11 mouse cellular contexts compared by ENCODE assay signal in genomic region chr4:52985216-52985615, GRCm38 (mm10). TPM values are rescaled to one million over a fixed set of nuclear protein-coding genes. Genes with fewer than 3 reads are reported as not detected.
DNase-seq lines count a peak whose midpoint lies in the region; ATAC-seq and TF ChIP-seq lines count a peak whose summit lies in the region.
"Had no signal": no experiment of that assay in that cellular context is flagged by ENCODE, and none has a peak within 500 bp of the region (broad histone marks: within the 10 kb centered on the region; RNA-seq: fewer than 3 reads in every experiment).

No protein-coding gene starts in this region.

- peak; percentile 66 for TF ChIP-seq CTCF in intestine, postnatal 0 days (IDR thresholded peaks at IDR 0.05; ENCODE audit: low read depth)
- no peak for TF ChIP-seq CTCF in thymus, adult 2 months (IDR thresholded peaks at IDR 0.05; ENCODE audit: borderline replicate concordance, control insufficient read depth, extremely low read depth, insufficient read depth, low read length, poor library complexity)

- peak; percentile 4 for DNase-seq in thymus, postnatal 14 days
- DNase-seq in thymus, adult 2 months, result no peak
- no peak for DNase-seq in gastrocnemius, postnatal 25 days
- no peak for DNase-seq in gastrocnemius, postnatal 10 days

- 64% methylated on average over 2 of the region's 2 CpGs for WGBS in intestine, postnatal 0 days
- 55% methylated on average over 2 of the region's 2 CpGs for WGBS in intestine, embryonic 16.5 days
- WGBS in thymus, adult 2 months, result 78% methylated on average over 2 of the region's 2 CpGs
- WGBS in hindbrain, embryonic 15.5 days, result 63% methylated on average over 2 of the region's 2 CpGs

- H3K36me3 ChIP-seq in intestine, postnatal 0 days (ENCODE audit: control insufficient read depth, insufficient read depth), result no peaks in the 10 kb centered on the region
- no peaks in the 10 kb centered on the region for H3K36me3 ChIP-seq in intestine, embryonic 16.5 days (ENCODE audit: control insufficient read depth, insufficient read depth, low read length)
- no peaks in the 10 kb centered on the region for H3K36me3 ChIP-seq in thymus, adult 2 months (ENCODE audit: control insufficient read depth, insufficient read depth, low read length)
- H3K36me3 ChIP-seq in hindbrain, embryonic 15.5 days, result no peaks in the 10 kb centered on the region

- no peak for ATAC-seq in intestine, postnatal 0 days
- ATAC-seq in intestine, embryonic 16.5 days, result no peak
- 0 out of 2 replicates have a peak, but pooled peaks have one; percentile 48 for ATAC-seq in hindbrain, embryonic 15.5 days (ENCODE audit: low FRiP score, low read depth)
- ATAC-seq in monocyte, adult 5-6 weeks (replicated peaks; ENCODE audit: insufficient number of reproducible peaks, low FRiP score, low TSS enrichment, poor library complexity, severe bottlenecking), result no peak

- H3K9ac ChIP-seq in intestine, postnatal 0 days (ENCODE audit: low read depth, low read length), result no peak overlapping the region
- no peak overlapping the region for H3K9ac ChIP-seq in intestine, embryonic 16.5 days (ENCODE audit: low read depth, low read length)
- no peak overlapping the region for H3K9ac ChIP-seq in hindbrain, embryonic 15.5 days

- no peaks in the 10 kb centered on the region for H3K27me3 ChIP-seq in intestine, postnatal 0 days (replicated peaks; ENCODE audit: control insufficient read depth, insufficient read depth, low read length)
- no peaks in the 10 kb centered on the region for H3K27me3 ChIP-seq in intestine, embryonic 16.5 days (replicated peaks; ENCODE audit: control insufficient read depth, insufficient read depth, low read length)
- no peaks in the 10 kb centered on the region for H3K27me3 ChIP-seq in thymus, adult 2 months (ENCODE audit: control insufficient read depth, insufficient read depth, low read length)
- no peaks in the 10 kb centered on the region for H3K27me3 ChIP-seq in hindbrain, embryonic 15.5 days

- no peaks in the 10 kb centered on the region for H3K9me3 ChIP-seq in intestine, postnatal 0 days (ENCODE audit: control insufficient read depth)
- H3K9me3 ChIP-seq in intestine, embryonic 16.5 days (ENCODE audit: control insufficient read depth, low read length), result no peaks in the 10 kb centered on the region
- H3K9me3 ChIP-seq in hindbrain, embryonic 15.5 days, result no peaks in the 10 kb centered on the region

- no peak overlapping the region for H3K27ac ChIP-seq in intestine, postnatal 0 days (ENCODE audit: low read depth, low read length)
- no peak overlapping the region for H3K27ac ChIP-seq in intestine, embryonic 16.5 days (ENCODE audit: low read length)
- H3K27ac ChIP-seq in thymus, adult 2 months (ENCODE audit: control insufficient read depth, insufficient read depth, low read length), result no peak overlapping the region
- H3K27ac ChIP-seq in hindbrain, embryonic 15.5 days (replicated peaks), result no peak overlapping the region

- no peak for TF ChIP-seq POLR2A in thymus, adult 2 months (IDR thresholded peaks at IDR 0.05; ENCODE audit: control insufficient read depth, extremely low read depth, insufficient read depth, low read length, poor library complexity)

- no peaks in the 10 kb centered on the region; the same call in 1 of the 2 replicates for H3K4me1 ChIP-seq in intestine, postnatal 0 days (replicated peaks; ENCODE audit: control insufficient read depth, insufficient read depth, low read length)
- no peaks in the 10 kb centered on the region for H3K4me1 ChIP-seq in intestine, embryonic 16.5 days (ENCODE audit: control insufficient read depth, insufficient read depth, low read length)
- no peaks in the 10 kb centered on the region for H3K4me1 ChIP-seq in thymus, adult 2 months (replicated peaks; ENCODE audit: control insufficient read depth, insufficient read depth, low read length)
- H3K4me1 ChIP-seq in hindbrain, embryonic 15.5 days (replicated peaks), result 0 out of 2 replicates have a peak, but pooled peaks cover 3% of the 10 kb centered on the region

- H3K4me3 ChIP-seq in intestine, postnatal 0 days (ENCODE audit: low read depth, low read length), result no peak overlapping the region
- H3K4me3 ChIP-seq in intestine, embryonic 16.5 days (ENCODE audit: low read length), result no peak overlapping the region
- no peak overlapping the region for H3K4me3 ChIP-seq in thymus, adult 2 months (ENCODE audit: control insufficient read depth, insufficient read depth, low read length)
- H3K4me3 ChIP-seq in hindbrain, embryonic 15.5 days, result no peak overlapping the region

- no peak overlapping the region for H3K4me2 ChIP-seq in intestine, postnatal 0 days (replicated peaks; ENCODE audit: low read depth)
- H3K4me2 ChIP-seq in intestine, embryonic 16.5 days (ENCODE audit: low read depth, low read length), result no peak overlapping the region
- H3K4me2 ChIP-seq in hindbrain, embryonic 15.5 days, result no peak overlapping the region

RNA-seq across cellular contexts. Expression of gene Nipsnap3a, which starts 3.9 kb away (rescaled TPM):
- polyA plus RNA-seq in intestine, postnatal 0 days (2015; fragmentation: Nextera tagmentation; extraction: Ambion mirVana), result not detected in 2 replicates
- not detected in 2 replicates for polyA plus RNA-seq in intestine, embryonic 16.5 days (2015; fragmentation: Nextera tagmentation; extraction: Ambion mirVana)
- not detected in 2 replicates for polyA plus RNA-seq in thymus, adult 2 months (2012; rRNA removed)
- polyA plus RNA-seq in hindbrain, embryonic 15.5 days (2015; fragmentation: Nextera tagmentation; extraction: Ambion mirVana), result not detected in 2 replicates
- not detected in 3 replicates for total RNA-seq in monocyte, adult 5-6 weeks (2017)
- not detected for total RNA-seq in gastrocnemius, postnatal 25 days (2021)
- not detected for total RNA-seq in gastrocnemius, postnatal 10 days (2021)
- total RNA-seq: adrenal gland, postnatal 4 days had no signal
- polyA plus RNA-seq: heart, embryonic 14.5 days had no signal

RNA-seq across cellular contexts. Expression of gene Olfr270, which starts 20.9 kb away (rescaled TPM):
- not detected in 2 replicates for polyA plus RNA-seq in intestine, postnatal 0 days (2015; fragmentation: Nextera tagmentation; extraction: Ambion mirVana)
- polyA plus RNA-seq in intestine, embryonic 16.5 days (2015; fragmentation: Nextera tagmentation; extraction: Ambion mirVana), result not detected in 2 replicates
- polyA plus RNA-seq in thymus, adult 2 months (2012; rRNA removed), result not detected in 2 replicates
- not detected in 2 replicates for polyA plus RNA-seq in hindbrain, embryonic 15.5 days (2015; fragmentation: Nextera tagmentation; extraction: Ambion mirVana)
- not detected in 3 replicates for total RNA-seq in monocyte, adult 5-6 weeks (2017)
- total RNA-seq in gastrocnemius, postnatal 25 days (2021), result not detected
- not detected for total RNA-seq in gastrocnemius, postnatal 10 days (2021)
- total RNA-seq: adrenal gland, postnatal 4 days had no signal
- polyA plus RNA-seq: heart, embryonic 14.5 days; testis, adult 2 months had no signal

RNA-seq across cellular contexts. Expression of gene Nipsnap3b, which starts 26.5 kb away (rescaled TPM):
- 192 and 196 TPM in 2 replicates for polyA plus RNA-seq in intestine, postnatal 0 days (2015; fragmentation: Nextera tagmentation; extraction: Ambion mirVana)
- 146 and 162 TPM in 2 replicates for polyA plus RNA-seq in intestine, embryonic 16.5 days (2015; fragmentation: Nextera tagmentation; extraction: Ambion mirVana)
- polyA plus RNA-seq in thymus, adult 2 months (2012; rRNA removed), result 22.7 and 23.2 TPM in 2 replicates
- polyA plus RNA-seq in hindbrain, embryonic 15.5 days (2015; fragmentation: Nextera tagmentation; extraction: Ambion mirVana), result 165 and 168 TPM in 2 replicates
- 39.4 to 60.4 TPM (median 56.4 TPM) in 3 replicates for total RNA-seq in monocyte, adult 5-6 weeks (2017)
- total RNA-seq in gastrocnemius, postnatal 25 days (2021), result 1 to 10 TPM; 1.2 to 3.2 TPM
- total RNA-seq in gastrocnemius, postnatal 10 days (2021), result 10 to 100 TPM in 1 of 2 experiments, 1 to 10 TPM in 1; 9.6 to 11.6 TPM
